Mouse (Mus musculus) olfactory bulb, adult 2 months (tissue): ENCODE data around the gene Iqgap1.

Experiments used
- CTCF ChIP-seq: fragments of 200-500 bp; IDR thresholded peaks from 2 replicates; pipeline ENCODE4 v1.5.1; 2012; ENCODE audit warnings: low read depth, mild to moderate bottlenecking, low read length, moderate library complexity; ENCODE audit not compliant: insufficient read depth
- POLR2A ChIP-seq: fragments of 200-500 bp; IDR thresholded peaks from 2 replicates; pipeline ENCODE4 v1.6.1; 2012; ENCODE audit warnings: mild to moderate bottlenecking, low read depth, low read length, moderate library complexity; ENCODE audit not compliant: insufficient read depth

- TF ChIP-seq CTCF = no peak
- TF ChIP-seq POLR2A = no peak
These were observed 39.7 kb upstream of the Iqgap1 start for GRCm38 (mm10) chr7:80865521-80865920.
